Mouse (Mus musculus): ENCODE results near the gene Ttll11. TPM values are rescaled to one million over a fixed set of nuclear protein-coding genes. Genes with fewer than 3 reads are reported as not detected.
A peak's percentile ranks its signal among the peaks of the same experiment; 100 is the strongest.

Ttll11 gene
- polyA plus RNA-seq, 1 experiment from 2014 or later, result 0.88 TPM

- no peaks in the 10 kb centered on the region for H3K9me3 ChIP-seq (replicated peaks)
- no peaks in the 10 kb centered on the region for H3K36me3 ChIP-seq
- H3K4me3 ChIP-seq (replicated peaks), result no peak overlapping the region
- no peak for ATAC-seq (replicated peaks; ENCODE audit: low FRiP score)
- peaks cover 5% of the 10 kb centered on the region; the same call in 1 of the 2 replicates for H3K4me1 ChIP-seq
- H3K4me2 ChIP-seq, result no peak overlapping the region
- no peak overlapping the region for H3K27ac ChIP-seq
- H3K9ac ChIP-seq, result no peak overlapping the region
- 31% methylated on average over 3 of the region's 3 CpGs for WGBS
- no peaks in the 10 kb centered on the region for H3K27me3 ChIP-seq
These were observed 170.6 kb downstream of the Ttll11 start for GRCm38 (mm10) chr2:35809141-35809540.

GRCm38 (mm10) chr2:35805881-35806280, 173.8 kb downstream of the Ttll11 start:
- Histone ChIP-seq H3K36me3 (no peaks in the 10 kb centered on the region), H3K4me3 (replicated peaks) (no peak overlapping the region), H3K4me1 (no peaks in the 10 kb centered on the region), H3K27me3 (no peaks in the 10 kb centered on the region), H3K9me3 (replicated peaks) (no peaks in the 10 kb centered on the region), H3K27ac (no peak overlapping the region), H3K4me2 (no peak overlapping the region), H3K9ac (no peak overlapping the region)
- no peak for ATAC-seq (replicated peaks; ENCODE audit: low FRiP score)
- 79% methylated on average over 13 of the region's 13 CpGs for WGBS

- 88% methylated on average over 11 of the region's 11 CpGs for WGBS
These were observed 176.6 kb downstream of the Ttll11 start for GRCm38 (mm10) chr2:35803095-35803494.

DNA sequence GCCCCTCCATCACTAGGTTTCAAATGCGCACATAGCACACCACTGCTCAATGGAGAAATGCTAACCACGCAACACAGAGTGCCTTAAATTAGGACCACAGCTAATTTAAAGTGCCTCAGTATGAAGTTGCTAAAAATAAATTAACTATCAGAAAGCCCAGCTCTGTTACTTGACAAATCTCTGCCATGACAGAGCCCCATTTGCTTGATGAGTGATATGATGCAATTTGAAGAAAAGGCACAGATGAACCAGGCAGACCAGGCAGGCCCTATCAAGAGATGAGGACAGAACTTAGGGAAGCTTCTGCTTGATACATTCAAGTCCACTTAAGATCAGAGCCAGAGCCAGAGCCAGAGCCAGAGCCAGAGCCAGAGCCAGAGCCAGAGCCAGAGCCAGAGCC, 178.0 kb downstream of the Ttll11 start:
- no peak for ATAC-seq (replicated peaks; ENCODE audit: low FRiP score)
- H3K9me3 ChIP-seq (replicated peaks), result no peaks in the 10 kb centered on the region
- no peaks in the 10 kb centered on the region for H3K36me3 ChIP-seq
- no peak overlapping the region for H3K9ac ChIP-seq
- H3K4me2 ChIP-seq, result no peak overlapping the region
- 98% methylated on average over 2 of the region's 2 CpGs for WGBS
- H3K4me1 ChIP-seq, result 0 out of 2 replicates have a peak, but pooled peaks cover 3% of the 10 kb centered on the region
- no peak overlapping the region for H3K4me3 ChIP-seq (replicated peaks)
- H3K27me3 ChIP-seq, result no peaks in the 10 kb centered on the region
- H3K27ac ChIP-seq, result no peak overlapping the region

More at GRCm38 (mm10) chr2:35803095-35803494, 176.6 kb downstream of the Ttll11 start:
- Histone ChIP-seq H3K36me3 (no peaks in the 10 kb centered on the region), H3K4me1 (0 out of 2 replicates have a peak, but pooled peaks cover 2% of the 10 kb centered on the region), H3K27ac (no peak overlapping the region), H3K9me3 (replicated peaks) (no peaks in the 10 kb centered on the region), H3K9ac (no peak overlapping the region), H3K4me2 (no peak overlapping the region), H3K4me3 (replicated peaks) (no peak overlapping the region), H3K27me3 (no peaks in the 10 kb centered on the region)
- no peak for ATAC-seq (replicated peaks; ENCODE audit: low FRiP score)

- no peak for ATAC-seq (replicated peaks; ENCODE audit: low FRiP score)
- no peaks in the 10 kb centered on the region for H3K9me3 ChIP-seq (replicated peaks)
- 0 out of 2 replicates have a peak, but pooled peaks cover 3% of the 10 kb centered on the region for H3K4me1 ChIP-seq
- H3K27me3 ChIP-seq, result no peaks in the 10 kb centered on the region
- no peak overlapping the region for H3K9ac ChIP-seq
- no peaks in the 10 kb centered on the region for H3K36me3 ChIP-seq
- WGBS, result 76% methylated on average over 6 of the region's 6 CpGs
- H3K27ac ChIP-seq, result no peak overlapping the region
- H3K4me2 ChIP-seq, result no peak overlapping the region
- no peak overlapping the region for H3K4me3 ChIP-seq (replicated peaks)
These were observed 180.6 kb downstream of the Ttll11 start for GRCm38 (mm10) chr2:35799073-35799472.

GRCm38 (mm10) chr2:35797998-35798397, 181.7 kb downstream of the Ttll11 start:
- no peak overlapping the region for H3K9ac ChIP-seq
- WGBS, result 13% methylated on average over 8 of the region's 8 CpGs

GRCm38 (mm10) chr2:35789362-35790326, 190.1 kb downstream of the Ttll11 start:
- no peak overlapping the region for H3K27ac ChIP-seq
- H3K27me3 ChIP-seq, result no peaks in the 10 kb centered on the region
- ATAC-seq (replicated peaks; ENCODE audit: low FRiP score), result no peak
- H3K9me3 ChIP-seq (replicated peaks), result no peaks in the 10 kb centered on the region
- H3K36me3 ChIP-seq, result no peaks in the 10 kb centered on the region
- no peak overlapping the region for H3K9ac ChIP-seq
- WGBS, result 86% methylated on average over 27 of the region's 27 CpGs
- no peak overlapping the region for H3K4me2 ChIP-seq
- no peak overlapping the region for H3K4me3 ChIP-seq (replicated peaks)
- no peaks in the 10 kb centered on the region for H3K4me1 ChIP-seq

More at GRCm38 (mm10) chr2:35797998-35798397, 181.7 kb downstream of the Ttll11 start:
- 0 out of 2 replicates have a peak, but pooled peaks cover 3% of the 10 kb centered on the region for H3K4me1 ChIP-seq
- H3K27me3 ChIP-seq, result no peaks in the 10 kb centered on the region
- H3K9me3 ChIP-seq (replicated peaks), result no peaks in the 10 kb centered on the region
- H3K27ac ChIP-seq, result no peak overlapping the region
- ATAC-seq (replicated peaks; ENCODE audit: low FRiP score), result peak; percentile 78
- H3K36me3 ChIP-seq, result no peaks in the 10 kb centered on the region
- H3K4me3 ChIP-seq (replicated peaks), result no peak overlapping the region
- no peak overlapping the region for H3K4me2 ChIP-seq

DNA sequence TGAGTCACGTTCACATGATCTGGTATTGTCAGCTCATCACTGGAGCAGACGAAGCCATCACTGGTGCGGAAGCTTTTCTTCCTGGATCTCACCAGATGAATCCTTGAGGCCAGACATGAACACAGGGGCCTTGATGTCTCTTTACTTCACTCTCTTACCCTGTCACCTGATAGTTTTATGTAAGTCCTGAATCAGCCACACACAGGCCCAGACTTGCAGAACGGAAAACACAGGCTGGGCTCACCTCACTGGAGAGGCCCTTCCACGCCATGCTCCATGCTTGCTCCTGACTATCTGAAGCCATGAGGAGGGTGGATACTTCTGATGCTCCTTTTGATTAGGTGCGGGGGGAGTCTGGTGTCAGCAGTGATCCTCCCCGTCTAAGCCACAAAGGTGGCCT, 193.8 kb downstream of the Ttll11 start:
- ATAC-seq (replicated peaks; ENCODE audit: low FRiP score), result no peak
- Histone ChIP-seq H3K9ac (no peak overlapping the region), H3K4me2 (no peak overlapping the region), H3K36me3 (no peaks in the 10 kb centered on the region), H3K4me3 (replicated peaks) (no peak overlapping the region), H3K4me1 (no peaks in the 10 kb centered on the region), H3K27ac (no peak overlapping the region), H3K27me3 (no peaks in the 10 kb centered on the region), H3K9me3 (replicated peaks) (no peaks in the 10 kb centered on the region)
- WGBS, result 83% methylated on average over 7 of the region's 7 CpGs

DNA sequence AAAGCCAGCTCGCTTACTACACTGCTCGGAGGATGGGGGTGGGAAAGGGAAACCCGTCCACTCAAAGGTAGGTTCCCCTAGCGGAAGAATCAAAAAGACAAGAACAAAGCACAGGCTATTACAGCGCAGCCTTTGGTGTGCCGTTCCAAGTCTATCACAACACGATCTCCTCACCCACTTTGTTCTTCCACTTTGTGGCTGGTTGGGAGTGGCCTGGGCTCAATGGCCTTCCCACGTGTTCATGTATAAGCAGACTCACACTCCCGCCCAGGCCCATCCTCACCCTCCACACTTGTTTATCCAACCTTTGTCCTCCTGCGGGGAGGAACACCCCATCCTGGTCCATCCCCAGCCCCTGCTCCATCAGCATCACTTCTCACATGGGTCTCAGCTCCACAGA, 196.3 kb downstream of the Ttll11 start:
- Histone ChIP-seq H3K4me3 (replicated peaks) (no peak overlapping the region), H3K27me3 (no peaks in the 10 kb centered on the region), H3K9ac (no peak overlapping the region), H3K9me3 (replicated peaks) (no peaks in the 10 kb centered on the region), H3K4me1 (no peaks in the 10 kb centered on the region), H3K27ac (no peak overlapping the region), H3K4me2 (no peak overlapping the region), H3K36me3 (no peaks in the 10 kb centered on the region)
- no peak for ATAC-seq (replicated peaks; ENCODE audit: low FRiP score)
- 50% methylated on average over 10 of the region's 10 CpGs for WGBS

DNA sequence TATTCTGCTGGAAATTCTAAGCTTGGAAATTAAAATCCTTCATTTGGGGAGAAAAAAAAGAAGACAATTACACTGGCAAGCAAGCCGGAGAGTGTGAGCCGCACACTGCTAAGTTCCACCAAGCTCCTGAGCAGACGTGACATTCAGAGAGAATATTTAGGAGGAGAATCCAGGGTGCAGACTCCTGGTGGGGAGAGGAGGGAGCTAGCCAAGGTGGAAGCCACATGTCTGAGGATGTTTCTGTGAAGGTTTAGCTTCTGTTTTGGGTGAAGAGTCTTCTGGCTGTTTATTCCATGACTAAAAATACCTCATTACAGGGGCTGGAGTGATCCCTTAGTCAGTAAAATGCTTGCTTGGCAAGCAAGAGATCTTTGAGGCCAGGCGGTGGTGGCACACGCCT, 200.4 kb downstream of the Ttll11 start:
- no peaks in the 10 kb centered on the region for H3K36me3 ChIP-seq
- no peaks in the 10 kb centered on the region for H3K4me1 ChIP-seq
- no peak overlapping the region for H3K27ac ChIP-seq
- H3K27me3 ChIP-seq, result no peaks in the 10 kb centered on the region
- no peak for ATAC-seq (replicated peaks; ENCODE audit: low FRiP score)
- H3K9me3 ChIP-seq (replicated peaks), result no peaks in the 10 kb centered on the region
- H3K4me2 ChIP-seq, result no peak overlapping the region
- H3K4me3 ChIP-seq (replicated peaks), result no peak overlapping the region
- no peak overlapping the region for H3K9ac ChIP-seq
- WGBS, result 86% methylated on average over 5 of the region's 5 CpGs

GRCm38 (mm10) chr2:35776935-35777334, 202.8 kb downstream of the Ttll11 start:
- no peaks in the 10 kb centered on the region for H3K9me3 ChIP-seq (replicated peaks)
- no peak overlapping the region for H3K4me3 ChIP-seq (replicated peaks)
- ATAC-seq (replicated peaks; ENCODE audit: low FRiP score), result no peak
- WGBS, result 89% methylated on average over 9 of the region's 9 CpGs
- no peak overlapping the region for H3K9ac ChIP-seq
- no peak overlapping the region for H3K27ac ChIP-seq
- H3K36me3 ChIP-seq, result no peaks in the 10 kb centered on the region
- H3K27me3 ChIP-seq, result no peaks in the 10 kb centered on the region
- H3K4me1 ChIP-seq, result no peaks in the 10 kb centered on the region
- no peak overlapping the region for H3K4me2 ChIP-seq

GRCm38 (mm10) chr2:35775651-35776055, 204.1 kb downstream of the Ttll11 start:
- H3K4me2 ChIP-seq, result no peak overlapping the region

More at GRCm38 (mm10) chr2:35775651-35776055, 204.1 kb downstream of the Ttll11 start:
- Histone ChIP-seq H3K9me3 (replicated peaks) (no peaks in the 10 kb centered on the region), H3K9ac (no peak overlapping the region), H3K4me1 (no peaks in the 10 kb centered on the region), H3K4me3 (replicated peaks) (no peak overlapping the region), H3K27me3 (no peaks in the 10 kb centered on the region), H3K27ac (no peak overlapping the region), H3K36me3 (no peaks in the 10 kb centered on the region)
- ATAC-seq (replicated peaks; ENCODE audit: low FRiP score), result no peak
- 42% methylated on average over 5 of the region's 5 CpGs for WGBS
